Mouse (Mus musculus): ENCODE data around the gene Nkd1. TPM values are rescaled to one million over a fixed set of nuclear protein-coding genes. Genes with fewer than 3 reads are reported as not detected.

The Nkd1 gene
- total RNA-seq, 4 experiments from 2014 or later, result 0.97 to 1.5 (median 1.4) TPM

GRCm38 (mm10) chr8:88610271-88610670 is 89.1 kb downstream of the Nkd1 start:
- DNase-seq (ENCODE audit: low spot score in 2 of 2), result no peak

GRCm38 (mm10) chr8:88614981-88615380 is 93.8 kb downstream of the Nkd1 start:
- DNase-seq (ENCODE audit: low spot score in 2 of 2), result no peak

- no peak for DNase-seq (ENCODE audit: low spot score in 2 of 2)
Observed at GRCm38 (mm10) chr8:88618612-88619011, 97.5 kb downstream of the Nkd1 start.

- DNase-seq (ENCODE audit: low spot score in 2 of 2), result no peak
Observed at GRCm38 (mm10) chr8:88619513-88619912, 98.4 kb downstream of the Nkd1 start.

GRCm38 (mm10) chr8:88620931-88621330 is 99.8 kb downstream of the Nkd1 start:
- DNase-seq (ENCODE audit: low spot score in 2 of 2), result no peak

- peak; percentile 36 to 54 for DNase-seq (ENCODE audit: low spot score in 2 of 2)
Observed at GRCm38 (mm10) chr8:88621408-88621807, 100.3 kb downstream of the Nkd1 start.

GRCm38 (mm10) chr8:88623351-88623750 is 102.2 kb downstream of the Nkd1 start:
- DNase-seq (ENCODE audit: low spot score in 2 of 2), result no peak

GRCm38 (mm10) chr8:88624276-88624675 is 103.1 kb downstream of the Nkd1 start:
- DNase-seq (ENCODE audit: low spot score in 2 of 2), result no peak

- DNase-seq (ENCODE audit: low spot score in 2 of 2), result no peak
Observed at GRCm38 (mm10) chr8:88626433-88626832, 105.3 kb downstream of the Nkd1 start.

- DNase-seq (ENCODE audit: low spot score in 2 of 2), result no peak
Observed at GRCm38 (mm10) chr8:88626940-88627264, 105.7 kb downstream of the Nkd1 start.

- peak; percentile 45 to 69 for DNase-seq (ENCODE audit: low spot score in 2 of 2)
Observed at GRCm38 (mm10) chr8:88627265-88627991, 106.3 kb downstream of the Nkd1 start.

GRCm38 (mm10) chr8:88628001-88628774 is 107.0 kb downstream of the Nkd1 start:
- no peak for DNase-seq (ENCODE audit: low spot score in 2 of 2)

GRCm38 (mm10) chr8:88630225-88630624 is 109.1 kb downstream of the Nkd1 start:
- DNase-seq (ENCODE audit: low spot score in 2 of 2), result no peak

- no peak for DNase-seq (ENCODE audit: low spot score in 2 of 2)
Observed at GRCm38 (mm10) chr8:88631081-88631480, 109.9 kb downstream of the Nkd1 start.

GRCm38 (mm10) chr8:88633343-88633765 is 112.2 kb downstream of the Nkd1 start:
- no peak for DNase-seq (ENCODE audit: low spot score in 2 of 2)

- no peak for DNase-seq (ENCODE audit: low spot score in 2 of 2)
Observed at GRCm38 (mm10) chr8:88635474-88636397, 114.6 kb downstream of the Nkd1 start, which contains the start of gene Snx20. Gene Snx20, minus strand, starts transcription at chr8:88636128.

- no peak for DNase-seq (ENCODE audit: low spot score in 2 of 2)
Observed at GRCm38 (mm10) chr8:88637092-88638000, 116.2 kb downstream of the Nkd1 start.

GRCm38 (mm10) chr8:88638908-88639307 is 117.8 kb downstream of the Nkd1 start:
- DNase-seq (ENCODE audit: low spot score in 2 of 2), result no peak

GRCm38 (mm10) chr8:88642734-88643564 is 121.8 kb downstream of the Nkd1 start:
- no peak for DNase-seq (ENCODE audit: low spot score in 2 of 2)

All from gastrocnemius, adult 8-10 months (tissue).